Mouse (Mus musculus): ENCODE data around the gene Scn7a. TPM values are rescaled to one million over a fixed set of nuclear protein-coding genes. Genes with fewer than 3 reads are reported as not detected.

The Scn7a gene
- total and polyA plus RNA-seq, 3 experiments: not detected

DNA sequence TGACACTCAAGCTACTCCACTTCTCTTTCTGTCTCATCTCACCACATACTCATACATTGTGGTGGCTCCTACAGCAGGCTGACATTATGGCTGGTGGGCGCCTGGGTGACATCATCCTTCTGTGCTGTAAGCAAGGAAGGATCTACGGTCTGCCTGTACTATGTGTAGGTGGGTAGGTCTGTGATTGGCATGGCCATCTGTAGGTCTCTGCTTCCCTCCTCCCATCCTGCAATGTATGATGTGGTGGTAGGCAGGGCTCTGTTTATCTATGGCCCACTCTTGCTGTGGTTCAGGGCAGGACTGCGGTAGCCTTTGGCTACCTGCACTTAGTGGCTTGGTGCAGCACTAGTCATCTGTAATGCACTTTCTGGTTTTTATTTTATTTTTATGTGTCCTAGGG lies 128.3 kb downstream of the Scn7a start:
- H3K4me2 ChIP-seq (ENCODE audit: insufficient read depth, low read depth, poor library complexity, severe bottlenecking): no peak overlapping the region
- no peaks in the 10 kb centered on the region for H3K27me3 ChIP-seq (replicated peaks)
- in situ Hi-C loops (cut with MboI; ENCODE audit: low pct_ligation_motif_present, low pct_unique_long_range_greater_than_20kb, low sequenced_read_pairs) (no loop called here), dilution Hi-C loops (cut with MboI; ENCODE audit: extremely low pct_ligation_motif_present, extremely low pct_unique_long_range_greater_than_20kb, low sequenced_read_pairs) (no loop called here)
- no peak overlapping the region for H3K9ac ChIP-seq (ENCODE audit: insufficient read depth, low read depth)
- no peaks in the 10 kb centered on the region for H3K79me2 ChIP-seq (replicated peaks; ENCODE audit: control insufficient read depth, extremely low read depth, insufficient read depth, poor library complexity, severe bottlenecking)
- TF ChIP-seq KAT2A (IDR thresholded peaks at IDR 0.05; ENCODE audit: insufficient replicate concordance, low read length): no peak
- TF ChIP-seq TCF12 (IDR thresholded peaks at IDR 0.05; ENCODE audit: low read depth, low read length): no peak
- no peak for TF ChIP-seq CHD1 (IDR thresholded peaks at IDR 0.05; ENCODE audit: low read depth, low read length)
- no peak for TF ChIP-seq GABPA (IDR thresholded peaks at IDR 0.05; ENCODE audit: insufficient replicate concordance, low read depth, low read length)
- TF ChIP-seq ELF1 (IDR thresholded peaks at IDR 0.05; ENCODE audit: low read depth, low read length): no peak
- TF ChIP-seq POLR2A (IDR thresholded peaks at IDR 0.05; ENCODE audit: low read depth, low read length): no peak
- TF ChIP-seq MEF2A (IDR thresholded peaks at IDR 0.05; ENCODE audit: borderline replicate concordance, low read depth, low read length): no peak
- H3K36me3 ChIP-seq (replicated peaks in 1 of 2; ENCODE audit: control insufficient read depth in 1 of 2, insufficient read depth in 1 of 2, low read length in 1 of 2): no peaks in the 10 kb centered on the region
- H3K27ac ChIP-seq (ENCODE audit: insufficient read depth, low read depth): no peak overlapping the region
- DNase-seq (ENCODE audit: extremely low read depth): no peak
- peaks cover 32% of the 10 kb centered on the region for H3K9me3 ChIP-seq (replicated peaks; ENCODE audit: low read length)
- no peak overlapping the region for H3K4me3 ChIP-seq (replicated peaks in 1 of 3; ENCODE audit: low read depth in 2 of 3, low read length in 2 of 3, poor library complexity in 1 of 3)
- no peaks in the 10 kb centered on the region for H3K4me1 ChIP-seq (ENCODE audit: control insufficient read depth in 1 of 2, insufficient read depth in 2 of 2)

DNA sequence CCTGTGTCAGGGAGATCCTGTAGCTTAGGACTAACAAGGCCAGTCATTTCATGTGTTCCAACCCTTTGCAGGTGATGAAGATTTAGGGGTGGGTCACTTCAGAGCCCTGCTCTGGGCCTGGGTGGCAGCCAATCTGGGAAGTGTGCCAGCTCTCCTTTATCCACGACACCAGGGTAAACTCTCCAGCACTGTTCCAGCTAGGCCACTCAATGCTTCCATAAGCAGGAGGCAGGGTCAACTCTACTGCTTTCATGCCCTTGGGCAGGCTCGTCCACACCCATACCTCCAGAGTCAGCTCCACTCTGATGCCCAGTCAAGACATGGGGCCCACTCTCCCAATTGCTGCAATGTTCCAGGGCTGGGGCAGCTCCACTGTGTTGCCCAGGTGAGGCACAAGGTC lies 129.3 kb downstream of the Scn7a start:
- dilution Hi-C loops (cut with MboI; ENCODE audit: extremely low pct_ligation_motif_present, extremely low pct_unique_long_range_greater_than_20kb, low sequenced_read_pairs): no loop called here
- no peak for DNase-seq (ENCODE audit: extremely low read depth)

DNA sequence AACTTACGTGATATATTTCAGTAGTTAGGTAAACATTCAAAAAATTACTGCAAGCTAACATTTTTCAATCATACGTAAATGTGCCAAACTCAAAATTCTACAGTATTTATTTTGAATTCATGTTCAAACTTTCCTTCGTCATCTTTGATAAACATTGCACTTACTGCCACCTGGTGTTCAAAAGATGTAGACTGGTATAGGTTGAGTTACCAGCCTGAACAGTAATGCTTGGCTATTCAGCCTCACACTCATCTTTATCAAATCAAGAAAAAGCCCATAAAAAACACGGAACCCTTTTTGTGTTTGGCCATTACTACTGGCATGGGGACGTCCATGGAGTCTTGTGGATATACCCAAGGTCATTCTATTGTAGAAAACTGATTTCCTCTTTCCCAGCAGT lies 140.3 kb downstream of the Scn7a start:
- H3K9ac ChIP-seq (ENCODE audit: insufficient read depth, low read depth): no peak overlapping the region
- dilution Hi-C loops (cut with MboI; ENCODE audit: extremely low pct_ligation_motif_present, extremely low pct_unique_long_range_greater_than_20kb, low sequenced_read_pairs): no loop called here
- peaks cover 28% of the 10 kb centered on the region for H3K9me3 ChIP-seq (replicated peaks; ENCODE audit: low read length)
- no peak overlapping the region for H3K4me3 ChIP-seq (replicated peaks in 1 of 3; ENCODE audit: low read depth in 2 of 3, low read length in 2 of 3, poor library complexity in 1 of 3)
- H3K79me2 ChIP-seq (replicated peaks; ENCODE audit: control insufficient read depth, extremely low read depth, insufficient read depth, poor library complexity, severe bottlenecking): no peaks in the 10 kb centered on the region
- H3K36me3 ChIP-seq (replicated peaks in 1 of 2; ENCODE audit: control insufficient read depth in 1 of 2, insufficient read depth in 1 of 2, low read length in 1 of 2): no peaks in the 10 kb centered on the region
- TF ChIP-seq MAZ (IDR thresholded peaks at IDR 0.05; ENCODE audit: low read depth, low read length) (no peak), TBP (conservative IDR thresholded peaks at IDR 0.05; ENCODE audit: low read depth, low read length) (no peak)
- no peak for DNase-seq (ENCODE audit: extremely low read depth)
- no peak overlapping the region for H3K4me2 ChIP-seq (ENCODE audit: insufficient read depth, low read depth, poor library complexity, severe bottlenecking)
- no peak overlapping the region for H3K27ac ChIP-seq (ENCODE audit: insufficient read depth, low read depth)
- H3K27me3 ChIP-seq (replicated peaks): no peaks in the 10 kb centered on the region
- no peaks in the 10 kb centered on the region for H3K4me1 ChIP-seq (ENCODE audit: control insufficient read depth in 1 of 2, insufficient read depth in 2 of 2)
- in situ Hi-C loops (cut with MboI; ENCODE audit: low pct_ligation_motif_present, low pct_unique_long_range_greater_than_20kb, low sequenced_read_pairs): no loop called here

More for the DNA sequence above, 129.3 kb downstream of the Scn7a start:
- Histone ChIP-seq H3K79me2 (replicated peaks; ENCODE audit: control insufficient read depth, extremely low read depth, insufficient read depth, poor library complexity, severe bottlenecking) (no peaks in the 10 kb centered on the region), H3K36me3 (replicated peaks in 1 of 2; ENCODE audit: control insufficient read depth in 1 of 2, insufficient read depth in 1 of 2, low read length in 1 of 2) (no peaks in the 10 kb centered on the region), H3K9ac (ENCODE audit: insufficient read depth, low read depth) (no peak overlapping the region), H3K27me3 (replicated peaks) (no peaks in the 10 kb centered on the region), H3K27ac (ENCODE audit: insufficient read depth, low read depth) (no peak overlapping the region), H3K4me2 (ENCODE audit: insufficient read depth, low read depth, poor library complexity, severe bottlenecking) (no peak overlapping the region), H3K4me3 (replicated peaks in 1 of 3; ENCODE audit: low read depth in 2 of 3, low read length in 2 of 3, poor library complexity in 1 of 3) (no peak overlapping the region), H3K9me3 (replicated peaks; ENCODE audit: low read length) (peaks cover 35% of the 10 kb centered on the region), H3K4me1 (ENCODE audit: control insufficient read depth in 1 of 2, insufficient read depth in 2 of 2) (no peaks in the 10 kb centered on the region)
- in situ Hi-C loops (cut with MboI; ENCODE audit: low pct_ligation_motif_present, low pct_unique_long_range_greater_than_20kb, low sequenced_read_pairs): no loop called here
- TF ChIP-seq ETS1 (conservative IDR thresholded peaks at IDR 0.05; ENCODE audit: low read depth, low read length) (no peak), JUN (IDR thresholded peaks at IDR 0.05; ENCODE audit: insufficient read depth, low read depth, low read length) (no peak), JUND (conservative IDR thresholded peaks at IDR 0.05; ENCODE audit: low read depth, low read length) (no peak), CTCF (conservative IDR thresholded peaks at IDR 0.05 in 1 of 2, IDR thresholded peaks at IDR 0.05 in 1 of 2; ENCODE audit: low read depth in 2 of 2, low read length in 2 of 2) (no peak), NRF1 (IDR thresholded peaks at IDR 0.05; ENCODE audit: low read depth, low read length) (no peak), MEF2A (IDR thresholded peaks at IDR 0.05; ENCODE audit: borderline replicate concordance, low read depth, low read length) (no peak), USF2 (conservative IDR thresholded peaks at IDR 0.05; ENCODE audit: low read depth, low read length) (no peak), BHLHE40 (IDR thresholded peaks at IDR 0.05; ENCODE audit: low read depth, low read length) (no peak), SMC3 (IDR thresholded peaks at IDR 0.05; ENCODE audit: low read depth, low read length) (no peak), IRF4 (IDR thresholded peaks at IDR 0.05; ENCODE audit: low read depth, low read length) (no peak), TBP (conservative IDR thresholded peaks at IDR 0.05; ENCODE audit: low read depth, low read length) (no peak), GABPA (IDR thresholded peaks at IDR 0.05; ENCODE audit: insufficient replicate concordance, low read depth, low read length) (no peak)

Measured in CH12.LX (cell line).